Mouse (Mus musculus) testis, postnatal 14 days (tissue): Measurements from ENCODE around the gene Tmod4.
A peak's percentile ranks its signal among the peaks of the same experiment; 100 is the strongest.
"Not testable (repeated sequence)": the region's sequence is repeated elsewhere in the genome, so short reads cannot be mapped to it uniquely, and the experiment has no call there.

Source experiments
- DNase-seq: peaks from one replicate; pipeline ENCODE4 v3.0.0; 2021; ENCODE audit warnings: low spot score

Tmod4 gene

GRCm38 (mm10) chr3:95124246-95124645 lies at the start of gene Tmod4:
Tmod4 (plus strand) TSS chr3:95124476.
- no peak for DNase-seq

- DNase-seq = no peak
These were observed 36.2 kb upstream of the Tmod4 start for GRCm38 (mm10) chr3:95088071-95088470.

- DNase-seq = no peak
These were observed 23.4 kb upstream of the Tmod4 start for GRCm38 (mm10) chr3:95100854-95101253.

GRCm38 (mm10) chr3:95105121-95105520 lies 19.2 kb upstream of the Tmod4 start:
- DNase-seq = no peak

GRCm38 (mm10) chr3:95105586-95106337 lies 18.5 kb upstream of the Tmod4 start:
- no peak for DNase-seq

- DNase-seq = peak; percentile 98
These were observed 17.7 kb upstream of the Tmod4 start, which contains the start of gene Pip5k1a for GRCm38 (mm10) chr3:95106338-95107117. Pip5k1a (minus strand) TSS chr3:95106930.

- not testable (repeated sequence) for DNase-seq
These were observed 17.0 kb upstream of the Tmod4 start for GRCm38 (mm10) chr3:95107308-95107707.

- no peak for DNase-seq
These were observed 16.4 kb upstream of the Tmod4 start for GRCm38 (mm10) chr3:95107898-95108297.

- DNase-seq = peak; percentile 93
These were observed 13.2 kb upstream of the Tmod4 start, which contains the start of gene Vps72 for GRCm38 (mm10) chr3:95110911-95111726. Vps72 (plus strand) TSS chr3:95111022.

GRCm38 (mm10) chr3:95112760-95113159 lies 11.5 kb upstream of the Tmod4 start:
- DNase-seq = no peak

- no peak for DNase-seq
These were observed 6.5 kb upstream of the Tmod4 start for GRCm38 (mm10) chr3:95117751-95118150.

- DNase-seq = no peak
These were observed 2.7 kb upstream of the Tmod4 start for GRCm38 (mm10) chr3:95121580-95121979.

GRCm38 (mm10) chr3:95124972-95125371 lies 696 bp downstream of the Tmod4 start:
- no peak for DNase-seq

- no peak for DNase-seq
These were observed 5.0 kb downstream of the Tmod4 start for GRCm38 (mm10) chr3:95129226-95129651.

- DNase-seq = no peak
These were observed 5.8 kb downstream of the Tmod4 start for GRCm38 (mm10) chr3:95130081-95130480.

GRCm38 (mm10) chr3:95132389-95132788 lies 8.1 kb downstream of the Tmod4 start:
- not testable (repeated sequence) for DNase-seq

- DNase-seq = no peak
These were observed 8.9 kb downstream of the Tmod4 start for GRCm38 (mm10) chr3:95133176-95133575.

GRCm38 (mm10) chr3:95133680-95134101 lies 9.4 kb downstream of the Tmod4 start, which contains the start of the genes Scnm1 and Lysmd1:
Scnm1 (minus strand) TSS chr3:95134011.
Lysmd1 (plus strand) TSS chr3:95134088.
- DNase-seq = peak; percentile 90

- DNase-seq = not testable (repeated sequence)
These were observed 9.9 kb downstream of the Tmod4 start for GRCm38 (mm10) chr3:95134133-95134532.

- DNase-seq = peak; percentile 67
These were observed 10.7 kb downstream of the Tmod4 start for GRCm38 (mm10) chr3:95135023-95135422.

- no peak for DNase-seq
These were observed 11.3 kb downstream of the Tmod4 start for GRCm38 (mm10) chr3:95135433-95136052.
